Mouse (Mus musculus) liver, embryonic 13.5 days (tissue): ENCODE results near the gene Dnaja1. TPM values are rescaled to one million over a fixed set of nuclear protein-coding genes. Genes with fewer than 3 reads are reported as not detected.

Source experiments
- ATAC-seq: fragments of 200-750 bp; cut with Nextera tagmentation; 2 replicates; pipeline ENCODE4 v1.8.0; 2017; ENCODE audit warnings: low read depth, mild to moderate bottlenecking, moderate number of reproducible peaks, moderate library complexity
- DNase-seq: peaks from one replicate; pipeline ENCODE4 v3.0.0; 2022
- H3K27ac ChIP-seq: fragments of 300-500 bp; sonication (generic); 2 replicates; pipeline ENCODE4 v1.5.1; 2015; ENCODE audit warnings: moderate library complexity, mild to moderate bottlenecking, inconsistent platforms
- H3K27me3 ChIP-seq: fragments of 300-500 bp; sonication (generic); 2 replicates; pipeline ENCODE4 v1.6.1; 2015; ENCODE audit warnings: mild to moderate bottlenecking, inconsistent platforms
- H3K36me3 ChIP-seq: fragments of 300-500 bp; sonication (generic); 2 replicates; pipeline ENCODE4 v1.6.1; 2015; ENCODE audit warnings: mild to moderate bottlenecking, inconsistent platforms
- H3K4me1 ChIP-seq: fragments of 300-500 bp; sonication (generic); replicated peaks from 2 replicates; pipeline ENCODE4 v1.6.1; 2015; ENCODE audit warnings: inconsistent platforms
- H3K4me2 ChIP-seq: fragments of 300-500 bp; sonication (generic); 2 replicates; pipeline ENCODE4 v1.6.1; 2015; ENCODE audit warnings: inconsistent platforms, mild to moderate bottlenecking, moderate library complexity
- H3K4me3 ChIP-seq: fragments of 300-500 bp; sonication (generic); replicated peaks from 2 replicates; pipeline ENCODE4 v1.5.1; 2015; ENCODE audit warnings: mild to moderate bottlenecking, inconsistent platforms
- H3K9ac ChIP-seq: fragments of 300-500 bp; sonication (generic); 2 replicates; pipeline ENCODE4 v1.6.1; 2015; ENCODE audit warnings: mild to moderate bottlenecking, inconsistent platforms
- H3K9me3 ChIP-seq: fragments of 300-500 bp; sonication (generic); replicated peaks from 2 replicates; pipeline ENCODE4 v1.6.1; 2016; ENCODE audit warnings: inconsistent platforms
- WGBS: fragments of 180-500 bp; shearing (Covaris S2); methylation state at CpG from one replicate; pipeline ENCODE4 v1.1.7; 2015; ENCODE audit not compliant: insufficient replicate concordance; 5-methylcytosine and 5-hydroxymethylcytosine counted together
- microRNA counts: library from miRNA; unstranded; fragments of <30 nt; microRNA quantifications from one replicate; lab custom pipeline; 2016
- microRNA-seq: library from miRNA; unstranded; fragments of <30 nt; microRNA quantifications from one replicate; pipeline ENCODE4, GENCODE M21; 2016
- polyA plus RNA-seq: library from polyadenylated mRNA; unstranded; fragments of >200 nt; fragmentation: Nextera tagmentation; extraction: Ambion mirVana; gene quantifications from 2 replicates; pipeline ENCODE4 v1.2.1, GENCODE M21; 2015

The Dnaja1 gene
- polyA plus RNA-seq, 1 experiment from 2014 or later = 198 TPM

DNA sequence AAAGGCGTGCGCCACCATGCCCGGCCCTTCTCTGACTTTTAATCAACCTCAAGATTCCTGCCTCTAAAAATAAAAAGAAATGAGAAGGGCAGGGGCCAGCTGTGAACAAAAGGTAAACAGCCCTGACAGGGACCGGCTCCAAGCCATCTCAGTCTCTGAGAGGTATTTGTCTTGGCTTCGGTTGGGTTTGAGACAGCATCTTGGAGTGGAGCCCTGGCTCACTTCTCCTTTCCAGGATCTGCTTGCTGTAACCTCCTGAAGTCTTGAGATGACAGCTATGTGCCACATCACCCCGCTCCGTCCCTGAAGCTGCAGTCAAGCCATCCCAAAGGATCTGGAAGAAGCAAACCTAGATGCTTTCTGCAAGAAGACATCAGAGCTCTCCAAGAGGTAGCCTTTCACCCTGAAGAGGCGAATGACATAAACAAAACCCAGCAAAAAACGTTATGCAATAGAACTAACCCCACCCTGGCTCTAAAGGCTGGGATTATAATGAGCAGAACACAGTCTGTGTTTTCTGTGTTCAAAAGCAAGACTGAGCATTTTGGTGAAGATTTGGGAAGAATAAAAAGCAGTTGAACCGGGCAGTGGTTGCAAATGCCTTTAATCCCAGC is 62.7 kb downstream of the Dnaja1 start:
- ATAC-seq (no peak), DNase-seq (no peak)
- Histone ChIP-seq H3K27me3 (no peaks in the 10 kb centered on the region), H3K9me3 (no peaks in the 10 kb centered on the region), H3K9ac (no peak overlapping the region), H3K36me3 (no peaks in the 10 kb centered on the region), H3K4me3 (no peak overlapping the region), H3K4me2 (no peak overlapping the region), H3K4me1 (peaks cover 30% of the 10 kb centered on the region), H3K27ac (no peak overlapping the region)
- 60% methylated on average over 10 of the region's 10 CpGs for WGBS

- Histone ChIP-seq H3K27ac (no peak overlapping the region), H3K4me1 (peaks cover 28% of the 10 kb centered on the region), H3K4me2 (no peak overlapping the region), H3K4me3 (no peak overlapping the region), H3K36me3 (no peaks in the 10 kb centered on the region), H3K9ac (no peak overlapping the region), H3K27me3 (no peaks in the 10 kb centered on the region), H3K9me3 (no peaks in the 10 kb centered on the region)
- WGBS = 49% methylated on average over 9 of the region's 9 CpGs
- ATAC-seq (peak; percentile 75), DNase-seq (peak; percentile 46)
Observed at GRCm38 (mm10) chr4:40785620-40786166, 63.7 kb downstream of the Dnaja1 start.

- Histone ChIP-seq H3K27ac (no peak overlapping the region), H3K4me3 (no peak overlapping the region), H3K36me3 (no peaks in the 10 kb centered on the region), H3K9me3 (no peaks in the 10 kb centered on the region), H3K27me3 (no peaks in the 10 kb centered on the region), H3K4me1 (peaks cover 19% of the 10 kb centered on the region), H3K4me2 (no peak overlapping the region), H3K9ac (no peak overlapping the region)
- ATAC-seq (no peak), DNase-seq (no peak)
- WGBS = 79% methylated on average over 4 of the region's 4 CpGs
Observed at GRCm38 (mm10) chr4:40786578-40786977, 64.6 kb downstream of the Dnaja1 start.

MicroRNA genes within 50 kb of the gene (microRNA counts, 519-probe panel; counts per million panel counts)
- 114 counts per million for microRNA mmu-miR-207 (lab: Ali Mortazavi, UCI)

Small RNA genes within 50 kb of the gene (microRNA-seq; reads per million reads assigned to microRNA genes)
- gene Mir207 = not detected

Other genes with a start within 250 kb of the Dnaja1 start
- gene Tmem215, start 250.0 kb upstream of the Dnaja1 start, polyA plus RNA-seq = 0.08 and 0.30 TPM in 2 replicates
- 11.8 and 13.1 TPM in 2 replicates for gene Aptx, start 19.0 kb upstream of the Dnaja1 start, polyA plus RNA-seq
- 96.1 and 106 TPM in 2 replicates for gene Smu1, start 35.8 kb downstream of the Dnaja1 start, polyA plus RNA-seq
- 29.9 and 33.8 TPM in 2 replicates for gene B4galt1, start 131.9 kb downstream of the Dnaja1 start, polyA plus RNA-seq
- gene Spink4, start 197.9 kb downstream of the Dnaja1 start, polyA plus RNA-seq = 0.39 and 0.44 TPM in 2 replicates
- 145 and 166 TPM in 2 replicates for gene Bag1, start 226.1 kb downstream of the Dnaja1 start, polyA plus RNA-seq
- 48.7 and 57.4 TPM in 2 replicates for gene Chmp5, start 226.3 kb downstream of the Dnaja1 start, polyA plus RNA-seq
- 32.8 and 40.5 TPM in 2 replicates for gene Nfx1, start 248.8 kb downstream of the Dnaja1 start, polyA plus RNA-seq